Mouse (Mus musculus) layer of hippocampus, adult 8-10 months (tissue): Measurements from ENCODE around the gene Cpm. TPM values are rescaled to one million over a fixed set of nuclear protein-coding genes. Genes with fewer than 3 reads are reported as not detected.

ENCODE experiments used
- DNase-seq, 2 experiments: peaks; one replicate each; pipeline ENCODE4 v3.0.0; 2022; ENCODE audit warnings: low spot score in 2 of 2
- total RNA-seq, 4 experiments: library from RNA; stranded (reverse); gene quantifications; 2 replicates each; pipeline ENCODE4 v1.2.4; 2022

The Cpm gene
- total RNA-seq, 4 experiments from 2014 or later: 9.1 to 11.4 (median 9.7) TPM

GRCm38 (mm10) chr10:117658522-117659429 lies 29.5 kb downstream of the Cpm start:
- DNase-seq: no peak

DNA sequence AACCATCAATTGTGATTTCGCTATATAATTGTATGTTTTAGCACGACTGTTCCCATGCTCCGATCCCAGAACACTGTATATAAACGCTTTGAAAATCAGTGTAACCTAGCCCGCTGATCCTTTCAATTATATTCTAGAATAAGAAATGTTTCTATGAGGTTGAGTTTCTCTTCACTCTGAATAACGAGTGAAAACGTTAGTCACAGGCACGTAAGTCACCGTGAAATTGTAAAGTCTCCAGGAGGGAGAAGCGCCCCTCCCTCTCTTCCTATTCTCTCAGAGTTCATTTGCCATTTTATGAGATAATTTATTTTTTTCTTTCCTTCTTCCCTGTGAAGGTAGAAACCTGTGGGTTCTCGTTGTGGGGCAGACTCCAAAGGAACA lies 30.1 kb downstream of the Cpm start:
- DNase-seq: no peak

DNA sequence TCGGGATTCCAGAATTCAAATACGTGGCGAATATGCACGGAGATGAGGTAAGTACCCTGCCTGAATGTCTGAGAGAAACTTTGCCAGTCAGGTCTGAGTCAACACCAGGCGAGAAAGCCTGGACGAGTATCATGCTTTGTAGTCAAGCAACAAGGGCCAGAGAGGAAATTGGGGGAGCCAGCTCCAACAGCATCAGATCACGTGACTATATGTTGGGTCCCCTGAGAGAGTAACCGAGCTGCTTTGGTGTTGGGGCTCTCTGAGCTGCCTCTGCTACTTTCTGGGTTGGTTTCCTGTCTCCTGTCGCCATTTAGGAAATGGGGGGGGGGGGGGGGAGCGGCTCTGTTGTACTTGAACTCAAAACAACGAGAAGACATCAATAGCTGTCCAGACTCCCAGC lies 30.5 kb downstream of the Cpm start:
- DNase-seq: no peak

DNA sequence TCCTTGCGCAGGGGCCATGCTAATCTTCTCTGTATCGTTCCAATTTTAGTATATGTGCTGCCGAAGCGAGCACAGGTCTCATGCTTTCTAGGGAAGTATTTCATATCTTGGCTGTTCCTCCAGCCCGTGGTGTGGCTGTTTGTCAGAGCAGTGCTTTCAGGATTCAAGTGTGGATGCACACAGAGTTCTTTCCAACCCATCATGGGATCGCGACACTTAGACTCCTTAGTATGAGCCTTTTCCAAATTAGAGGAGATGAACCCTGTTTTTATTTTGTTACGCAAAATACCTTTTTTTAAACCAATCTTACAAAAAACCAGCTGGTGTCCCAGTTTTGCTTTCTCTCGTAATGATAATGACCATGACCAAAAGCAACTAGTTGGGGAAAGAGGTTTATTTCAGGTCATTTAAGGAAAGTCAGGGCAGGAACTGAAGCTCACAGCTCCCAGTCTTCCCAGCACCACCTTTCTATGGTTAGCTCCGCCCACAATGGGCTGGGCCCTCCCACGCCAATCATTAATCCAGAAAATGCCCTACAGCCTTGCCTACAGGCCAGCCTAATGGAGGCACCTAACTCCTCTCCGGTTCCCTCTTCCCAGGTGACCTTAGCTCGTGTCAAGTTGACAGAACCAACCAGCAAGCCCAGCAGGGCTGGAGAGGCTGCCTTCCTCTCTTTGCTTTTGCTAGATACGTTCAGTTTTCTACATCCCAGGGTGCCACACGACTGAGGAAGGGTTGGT lies 33.2 kb downstream of the Cpm start:
- DNase-seq: no peak

DNA sequence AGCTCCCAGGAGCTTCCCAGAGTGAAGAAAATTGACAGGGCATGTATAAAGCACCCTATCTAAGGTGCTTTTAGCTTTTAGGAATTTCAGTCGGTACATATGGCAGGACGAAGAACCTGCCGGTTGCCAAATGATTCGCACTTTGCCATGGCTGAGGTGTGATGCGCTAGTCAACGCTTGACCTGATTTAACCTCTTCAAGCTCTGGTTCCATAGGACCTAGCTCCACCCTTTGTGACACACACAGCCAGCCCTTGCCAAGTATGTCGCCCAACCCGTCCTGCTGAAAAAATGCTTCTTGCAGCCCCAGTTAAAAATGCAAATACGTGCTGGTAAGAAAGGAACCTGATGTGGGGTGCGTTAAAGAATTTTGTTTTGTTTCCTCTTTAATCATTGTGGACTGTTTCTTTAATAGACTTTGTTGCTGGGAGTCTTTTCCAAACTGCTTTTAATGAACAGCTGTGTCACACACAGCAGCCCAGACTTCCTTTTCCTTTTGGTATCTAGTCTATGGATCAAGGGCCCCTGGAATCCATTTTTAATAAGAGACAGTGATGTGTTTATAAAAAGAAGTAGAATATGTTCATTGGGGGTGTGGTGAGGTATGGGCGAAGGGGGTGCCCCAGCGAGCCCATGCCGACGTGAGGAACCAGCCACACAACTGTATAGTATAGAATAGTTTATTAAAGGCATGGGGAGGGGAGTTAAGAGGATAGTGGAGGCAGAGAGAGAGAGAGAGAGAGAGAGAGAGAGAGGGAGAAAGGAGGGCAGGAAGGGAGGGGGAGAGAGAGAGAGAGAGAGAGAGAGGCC lies 34.0 kb downstream of the Cpm start:
- no peak for DNase-seq

DNA sequence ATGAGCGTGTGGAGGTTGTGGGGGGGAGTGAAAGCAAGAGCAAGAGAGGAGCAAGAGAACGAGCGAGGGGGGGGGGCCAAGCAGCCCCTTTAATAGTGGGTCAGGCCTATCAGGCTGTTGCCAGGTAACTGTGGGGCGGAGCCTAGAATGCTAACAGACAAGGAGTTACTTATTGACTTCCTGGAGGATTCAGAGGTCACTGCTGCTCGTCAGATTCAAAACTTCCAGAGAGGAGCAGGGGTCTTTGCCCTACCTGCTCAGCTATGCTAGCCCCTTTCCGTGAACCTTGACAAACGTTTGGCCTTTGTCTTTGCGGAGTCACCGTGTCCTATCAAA lies 34.5 kb downstream of the Cpm start:
- no peak for DNase-seq

DNA sequence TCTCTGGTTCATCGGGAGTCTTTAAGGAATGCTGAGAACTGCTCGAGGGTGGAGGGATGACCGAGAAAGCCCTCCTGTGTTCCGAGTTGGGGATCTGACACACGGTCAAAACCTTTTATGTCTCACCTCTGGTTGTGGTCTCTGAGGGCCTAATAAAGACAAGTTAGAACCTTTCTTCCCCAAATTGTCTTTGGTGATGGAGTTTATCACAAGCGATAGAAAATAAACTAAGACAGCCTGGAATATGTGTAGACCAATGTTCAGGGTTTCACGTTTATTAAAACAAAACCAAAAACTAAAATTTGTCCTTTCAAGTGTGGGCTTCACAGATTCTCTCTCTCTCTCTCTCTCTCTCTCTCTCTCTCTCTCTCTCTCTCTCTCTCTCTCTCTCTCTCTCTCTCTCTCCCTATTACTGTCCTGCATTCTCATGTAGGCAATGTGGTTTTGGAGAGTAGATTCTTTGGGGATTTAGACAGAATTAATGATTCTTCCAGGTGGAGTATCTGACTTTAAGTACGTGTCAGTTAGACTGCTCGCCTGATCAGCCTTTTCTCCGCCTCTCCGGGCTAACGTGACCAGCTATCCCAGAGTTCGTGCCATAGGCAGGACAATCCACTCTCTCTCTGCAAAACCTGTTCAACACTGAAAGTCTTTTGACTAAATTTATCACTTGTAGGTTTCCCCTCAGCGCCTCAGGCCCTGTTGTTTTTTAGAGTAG lies 35.1 kb downstream of the Cpm start:
- no peak for DNase-seq

GRCm38 (mm10) chr10:117664926-117665209 lies 35.6 kb downstream of the Cpm start:
- no peak for DNase-seq

DNA sequence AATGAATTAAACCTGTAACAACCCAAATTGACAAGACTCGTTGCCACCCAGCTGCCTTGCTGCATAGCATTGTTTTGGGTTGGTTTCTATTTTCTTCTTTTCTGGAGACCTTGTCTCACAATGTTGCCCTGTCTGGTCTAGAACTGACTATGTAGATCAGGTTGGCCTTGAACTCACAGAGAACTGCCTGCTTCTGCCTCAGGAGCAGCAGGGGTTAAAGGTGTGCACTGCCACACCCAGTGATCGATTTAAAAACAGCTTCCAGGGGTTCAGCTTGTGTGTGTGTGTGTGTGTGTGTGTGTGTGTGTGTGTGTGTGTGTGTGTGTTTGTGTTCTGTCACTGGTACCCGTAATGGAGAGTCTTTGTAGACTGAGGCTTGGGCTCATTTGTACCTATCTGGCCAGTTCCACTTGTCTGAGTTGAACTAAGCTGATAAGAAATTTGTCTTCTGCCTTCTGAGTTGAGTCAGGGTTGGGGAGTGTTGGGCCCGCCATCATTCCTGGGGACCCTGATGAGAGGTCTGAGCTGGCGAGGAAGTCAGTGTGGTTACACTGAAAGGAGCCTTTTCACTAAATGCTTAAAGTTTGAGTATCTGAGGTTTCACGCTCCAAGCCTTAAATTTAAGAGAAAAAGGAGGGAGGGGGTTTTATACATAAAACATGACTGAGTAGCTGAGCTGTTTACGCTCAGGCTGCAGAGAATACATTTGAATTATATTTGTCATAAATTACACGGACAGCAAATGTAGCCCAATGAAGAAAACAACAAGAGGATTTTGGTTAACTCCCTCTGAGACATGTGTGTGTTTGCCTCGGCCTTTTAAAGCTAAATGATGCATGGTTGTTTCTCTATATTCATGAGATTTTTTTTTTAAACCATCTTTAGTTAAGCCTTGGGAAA lies 36.3 kb downstream of the Cpm start:
- no peak for DNase-seq

DNA sequence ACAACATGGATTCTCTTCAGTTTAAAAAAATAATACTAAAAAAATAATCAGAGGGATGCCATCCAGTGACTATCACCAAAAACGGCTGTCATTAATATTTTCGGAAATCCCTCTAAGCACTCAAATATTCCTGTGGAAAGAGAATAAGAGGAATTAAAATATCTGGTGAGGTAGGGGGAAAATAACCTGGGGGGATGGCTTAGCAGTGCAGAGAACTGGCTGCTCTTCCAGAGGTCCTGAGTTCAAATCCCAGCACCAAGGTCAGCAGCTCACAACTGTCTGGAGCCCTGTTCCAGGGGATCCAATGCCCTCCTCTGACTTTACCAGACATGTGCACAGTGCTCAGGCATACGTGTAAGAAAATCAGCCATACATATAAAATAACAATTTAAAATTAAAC lies 37.1 kb downstream of the Cpm start:
- DNase-seq: no peak

DNA sequence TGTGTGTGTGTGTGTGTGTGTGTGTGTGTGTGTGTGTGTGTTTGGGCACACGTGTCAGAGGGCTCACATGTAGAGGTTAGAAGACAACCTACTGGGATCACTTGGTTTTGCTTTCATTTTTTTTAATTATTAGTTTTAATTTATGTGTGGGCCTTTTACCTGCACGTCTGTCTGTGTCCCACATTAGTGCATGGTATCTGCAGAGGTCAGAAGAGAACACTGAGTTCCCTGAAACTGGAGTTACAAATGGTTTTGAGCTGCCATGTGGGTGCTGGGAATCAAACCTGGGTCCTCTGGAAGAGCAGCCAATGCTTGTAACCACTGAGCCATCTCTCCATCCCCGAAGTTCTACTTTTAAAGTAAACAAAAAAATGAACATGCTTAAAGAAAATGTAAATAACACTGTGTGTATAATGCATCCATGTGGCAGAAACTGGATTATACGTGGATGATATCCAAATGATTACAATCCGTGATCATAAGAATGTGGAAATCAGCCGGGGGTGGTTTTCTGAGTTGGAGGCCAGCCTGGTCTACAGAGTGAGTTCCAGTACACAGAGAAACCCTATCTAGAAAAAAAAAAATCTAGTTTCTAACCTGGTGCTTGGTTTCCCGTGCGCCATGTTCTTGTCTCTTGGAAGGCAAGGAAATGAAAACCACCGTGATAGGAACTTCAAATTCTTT lies 37.8 kb downstream of the Cpm start:
- no peak for DNase-seq

GRCm38 (mm10) chr10:117667663-117668507 lies 38.6 kb downstream of the Cpm start:
- DNase-seq: no peak

GRCm38 (mm10) chr10:117668546-117669300 lies 39.4 kb downstream of the Cpm start:
- no peak for DNase-seq

- no peak for DNase-seq
These were observed 40.3 kb downstream of the Cpm start for GRCm38 (mm10) chr10:117669449-117670090.

- no peak for DNase-seq
These were observed 40.8 kb downstream of the Cpm start for GRCm38 (mm10) chr10:117670092-117670491.

DNA sequence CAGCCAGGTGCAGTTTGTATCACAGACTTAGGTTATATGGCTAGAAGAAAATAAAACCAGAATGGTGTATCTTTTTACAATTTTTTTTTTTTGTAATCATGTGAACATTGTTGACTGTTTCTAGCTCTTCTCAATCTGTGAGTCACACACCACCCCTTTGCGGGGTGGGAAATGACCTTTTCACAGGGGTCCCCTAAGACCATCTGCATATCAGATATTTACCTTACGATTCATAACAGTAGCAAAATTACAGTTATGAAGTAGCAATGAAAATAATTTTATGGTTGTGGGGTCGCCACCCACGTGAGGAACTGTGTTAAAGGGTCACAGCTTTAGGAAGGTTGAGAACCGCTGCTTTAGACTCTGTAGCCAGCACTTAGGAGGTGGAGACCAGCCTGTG lies 41.5 kb downstream of the Cpm start:
- no peak for DNase-seq

GRCm38 (mm10) chr10:117671266-117671665 lies 42.0 kb downstream of the Cpm start:
- DNase-seq: no peak
